Mouse (Mus musculus) forebrain, postnatal 0 days (tissue): ENCODE data around the gene Ldhd. TPM values are rescaled to one million over a fixed set of nuclear protein-coding genes. Genes with fewer than 3 reads are reported as not detected.

ENCODE experiments used
- ATAC-seq: fragments of 200-750 bp; cut with Nextera tagmentation; 2 replicates; pipeline ENCODE4 v1.8.0; 2017; ENCODE audit warnings: mild to moderate bottlenecking, moderate library complexity
- DNase-seq: peaks from one replicate; pipeline ENCODE4 v3.0.0-alpha.2; 2015
- H3K27ac ChIP-seq: fragments of 300-500 bp; sonication (generic); 2 replicates; pipeline ENCODE4 v1.5.1; 2014; ENCODE audit warnings: low read depth, mild to moderate bottlenecking, antibody characterized with exemption, low read length, moderate library complexity, mixed read lengths
- H3K27me3 ChIP-seq: fragments of 300-500 bp; sonication (generic); 2 replicates; pipeline ENCODE4 v1.6.1; 2014; ENCODE audit warnings: mild to moderate bottlenecking, low read length, mixed read lengths; ENCODE audit not compliant: insufficient read depth
- H3K36me3 ChIP-seq: fragments of 300-500 bp; sonication (generic); 2 replicates; pipeline ENCODE4 v1.6.1; 2014; ENCODE audit warnings: mild to moderate bottlenecking, moderate library complexity; ENCODE audit not compliant: insufficient read depth
- H3K4me1 ChIP-seq: fragments of 300-500 bp; sonication (generic); 2 replicates; pipeline ENCODE4 v1.6.1; 2014; ENCODE audit warnings: antibody characterized with exemption; ENCODE audit not compliant: insufficient read depth
- H3K4me2 ChIP-seq: fragments of 300-500 bp; sonication (generic); 2 replicates; pipeline ENCODE4 v1.6.1; 2014; ENCODE audit warnings: low read depth, mild to moderate bottlenecking, moderate library complexity
- H3K4me3 ChIP-seq: fragments of 300-500 bp; sonication (generic); 2 replicates; pipeline ENCODE4 v1.5.1; 2014; ENCODE audit warnings: low read depth, low read length, mixed read lengths
- H3K9ac ChIP-seq: fragments of 300-500 bp; sonication (generic); 2 replicates; pipeline ENCODE4 v1.6.1; 2014; ENCODE audit warnings: mild to moderate bottlenecking
- H3K9me3 ChIP-seq: fragments of 300-500 bp; sonication (generic); 2 replicates; pipeline ENCODE4 v1.6.1; 2016; ENCODE audit warnings: low read length
- CTCF ChIP-seq: sonication (generic); IDR thresholded peaks from 2 replicates; pipeline ENCODE4 v1.5.1; 2016; ENCODE audit warnings: antibody characterized with exemption, control low read depth, low read depth
- WGBS: fragments of 180-500 bp; shearing (Covaris S2); extraction: QIAGEN DNeasy Blood & Tissue Kit; methylation state at CpG from one replicate; pipeline ENCODE4 v1.1.7; 2014; 5-methylcytosine and 5-hydroxymethylcytosine counted together
- polyA plus RNA-seq: library from polyadenylated mRNA; unstranded; fragments of >200 nt; fragmentation: Nextera tagmentation; extraction: Ambion mirVana; gene quantifications from 2 replicates; pipeline ENCODE4 v1.2.1, GENCODE M21; 2015
- total RNA-seq: library from RNA; depleted of rRNA; stranded (reverse); fragments of >200 nt; gene quantifications from 2 replicates; pipeline ENCODE4 v1.2.3, GENCODE M21; 2014

Ldhd gene
- total and polyA plus RNA-seq, 2 experiments from 2014 or later: 1.1 to 1.8 TPM

GRCm38 (mm10) chr8:111628894-111629501 lies 1.2 kb downstream of the Ldhd start:
- DNase-seq (no peak), ATAC-seq (no peak)
- Histone ChIP-seq H3K4me3 (no peak overlapping the region), H3K9me3 (no peaks in the 10 kb centered on the region), H3K4me2 (no peak overlapping the region), H3K4me1 (no peaks in the 10 kb centered on the region), H3K27ac (no peak overlapping the region), H3K9ac (no peak overlapping the region), H3K36me3 (peaks cover 6% of the 10 kb centered on the region), H3K27me3 (no peaks in the 10 kb centered on the region)
- no peak for TF ChIP-seq CTCF
- 87% methylated on average over 19 of the region's 19 CpGs for WGBS

GRCm38 (mm10) chr8:111628401-111628800 lies 1.8 kb downstream of the Ldhd start:
- 94% methylated on average over 12 of the region's 12 CpGs for WGBS
- no peak overlapping the region for H3K4me2 ChIP-seq
- TF ChIP-seq CTCF: no peak
- no peaks in the 10 kb centered on the region for H3K27me3 ChIP-seq
- H3K4me1 ChIP-seq: no peaks in the 10 kb centered on the region
- no peak for ATAC-seq
- H3K4me3 ChIP-seq: no peak overlapping the region
- H3K27ac ChIP-seq: no peak overlapping the region
- H3K36me3 ChIP-seq: peaks cover 6% of the 10 kb centered on the region
- no peak for DNase-seq
- no peaks in the 10 kb centered on the region for H3K9me3 ChIP-seq
- no peak overlapping the region for H3K9ac ChIP-seq

- Histone ChIP-seq H3K27ac (no peak overlapping the region), H3K36me3 (peaks cover 6% of the 10 kb centered on the region), H3K9ac (no peak overlapping the region), H3K9me3 (no peaks in the 10 kb centered on the region), H3K4me3 (no peak overlapping the region), H3K27me3 (no peaks in the 10 kb centered on the region), H3K4me2 (no peak overlapping the region), H3K4me1 (no peaks in the 10 kb centered on the region)
- 95% methylated on average over 9 of the region's 9 CpGs for WGBS
- ATAC-seq (no peak), DNase-seq (no peak)
- TF ChIP-seq CTCF: no peak
Observed at GRCm38 (mm10) chr8:111627923-111628322, 2.3 kb downstream of the Ldhd start.

DNA sequence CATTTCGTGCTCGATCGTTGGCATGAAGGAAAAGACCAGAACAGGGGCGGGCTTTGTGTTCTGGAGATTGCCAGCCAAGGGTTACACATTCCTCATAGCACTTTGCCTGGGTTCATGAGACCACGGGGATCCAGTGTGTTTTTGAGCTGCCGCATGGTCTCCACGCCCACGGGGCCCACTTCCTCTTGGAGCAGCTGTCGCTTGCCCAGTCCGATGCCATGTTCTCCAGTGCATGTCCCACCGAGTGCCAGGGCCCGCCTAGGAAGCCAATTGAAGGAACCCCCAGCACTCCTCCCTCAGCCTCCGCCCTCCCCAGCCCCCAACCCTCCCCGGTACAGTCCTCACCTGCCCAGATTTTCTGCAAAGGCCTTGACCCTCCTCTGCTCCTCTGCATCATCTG lies 3.2 kb downstream of the Ldhd start:
- H3K27me3 ChIP-seq: no peaks in the 10 kb centered on the region
- H3K27ac ChIP-seq: no peak overlapping the region
- H3K9me3 ChIP-seq: no peaks in the 10 kb centered on the region
- 94% methylated on average over 14 of the region's 14 CpGs for WGBS
- H3K36me3 ChIP-seq: peaks cover 8% of the 10 kb centered on the region
- no peaks in the 10 kb centered on the region for H3K4me1 ChIP-seq
- H3K4me3 ChIP-seq: no peak overlapping the region
- no peak overlapping the region for H3K4me2 ChIP-seq
- no peak for TF ChIP-seq CTCF
- no peak overlapping the region for H3K9ac ChIP-seq
- no peak for DNase-seq
- no peak for ATAC-seq

DNA sequence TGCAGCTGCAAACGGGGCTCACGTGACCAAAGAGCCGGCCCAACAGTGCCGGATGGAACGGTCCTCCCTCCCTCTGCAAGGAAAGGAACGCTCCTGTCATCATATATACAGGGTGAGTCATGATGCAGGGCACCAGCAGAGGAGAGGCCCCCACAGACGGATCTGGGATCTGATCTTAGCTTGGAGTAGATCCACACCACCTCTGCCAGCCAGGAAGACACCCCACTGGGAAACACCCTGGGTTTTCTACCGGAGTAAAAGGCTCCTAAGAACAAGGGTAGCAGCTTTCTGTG lies 3.7 kb downstream of the Ldhd start:
- no peak for DNase-seq
- TF ChIP-seq CTCF: no peak
- no peaks in the 10 kb centered on the region for H3K9me3 ChIP-seq

DNA sequence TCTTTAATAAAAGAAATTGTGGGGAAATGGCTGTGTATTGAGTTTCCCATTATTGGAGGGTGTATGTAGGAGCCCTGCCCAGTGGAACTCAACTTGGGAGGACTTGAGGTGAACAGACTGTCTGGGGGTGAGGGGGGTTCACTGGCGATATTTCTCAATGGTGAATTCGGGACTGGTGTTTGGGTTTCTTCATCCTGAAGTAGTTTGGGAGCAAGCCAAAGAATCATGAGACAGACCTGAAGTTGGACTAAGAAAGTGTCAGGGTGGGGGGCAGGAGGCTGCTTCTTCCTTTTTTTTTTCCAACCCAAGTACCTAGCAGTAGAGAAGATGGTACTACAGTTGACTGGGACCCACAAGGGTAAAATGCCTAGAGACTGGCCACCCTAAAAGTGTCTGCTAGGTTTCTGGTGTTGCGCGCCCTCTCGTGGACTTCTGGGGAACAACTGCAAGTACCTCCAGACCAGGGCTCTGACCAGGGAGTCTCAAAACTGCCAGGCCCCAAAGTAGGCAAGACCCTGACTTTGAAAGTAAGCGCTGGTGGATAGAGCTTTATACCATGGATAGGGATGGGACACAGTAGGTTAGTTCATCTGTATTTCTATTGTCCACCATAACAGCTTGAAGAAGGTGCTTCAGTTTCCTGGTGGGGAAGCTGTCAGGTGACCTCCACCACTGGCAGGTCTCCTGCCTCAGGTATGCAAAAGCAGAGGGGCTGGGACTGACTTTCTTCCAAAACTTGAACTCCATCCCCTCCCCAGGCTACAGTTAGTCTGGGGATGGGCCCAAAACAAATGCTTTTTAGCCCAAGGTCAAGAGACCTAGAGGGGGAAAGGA lies 4.3 kb downstream of the Ldhd start:
- ATAC-seq: peak; percentile 49
- Histone ChIP-seq H3K27ac (no peak overlapping the region), H3K27me3 (no peaks in the 10 kb centered on the region), H3K4me1 (no peaks in the 10 kb centered on the region), H3K9me3 (no peaks in the 10 kb centered on the region), H3K4me2 (no peak overlapping the region), H3K9ac (no peak overlapping the region), H3K36me3 (peaks cover 18% of the 10 kb centered on the region), H3K4me3 (no peak overlapping the region)
- 28% methylated on average over 6 of the region's 6 CpGs for WGBS
- DNase-seq: peak; percentile 76
- peak; percentile 81 for TF ChIP-seq CTCF

More for the DNA sequence above, 3.7 kb downstream of the Ldhd start:
- H3K27me3 ChIP-seq: no peaks in the 10 kb centered on the region
- ATAC-seq: no peak
- no peak overlapping the region for H3K4me3 ChIP-seq
- no peak overlapping the region for H3K4me2 ChIP-seq
- no peak overlapping the region for H3K27ac ChIP-seq
- 77% methylated on average over 8 of the region's 8 CpGs for WGBS
- H3K9ac ChIP-seq: no peak overlapping the region
- no peaks in the 10 kb centered on the region for H3K4me1 ChIP-seq
- H3K36me3 ChIP-seq: peaks cover 12% of the 10 kb centered on the region

GRCm38 (mm10) chr8:111624853-111625221 lies 5.3 kb downstream of the Ldhd start:
- TF ChIP-seq CTCF: no peak
- H3K27me3 ChIP-seq: no peaks in the 10 kb centered on the region
- H3K27ac ChIP-seq: no peak overlapping the region
- no peak for ATAC-seq
- no peaks in the 10 kb centered on the region for H3K4me1 ChIP-seq
- no peak overlapping the region for H3K9ac ChIP-seq
- peaks cover 23% of the 10 kb centered on the region for H3K36me3 ChIP-seq
- DNase-seq: no peak
- 93% methylated on average over 10 of the region's 10 CpGs for WGBS
- H3K9me3 ChIP-seq: no peaks in the 10 kb centered on the region
- no peak overlapping the region for H3K4me3 ChIP-seq
- no peak overlapping the region for H3K4me2 ChIP-seq
